Mouse (Mus musculus): ENCODE measurements around the gene Cacna2d4. TPM values are rescaled to one million over a fixed set of nuclear protein-coding genes. Genes with fewer than 3 reads are reported as not detected.
"Not testable (repeated sequence)": the region's sequence is repeated elsewhere in the genome, so short reads cannot be mapped to it uniquely, and the experiment has no call there.

Gene Cacna2d4
- polyA plus RNA-seq, 1 experiment from 2014 or later, result not detected

DNA sequence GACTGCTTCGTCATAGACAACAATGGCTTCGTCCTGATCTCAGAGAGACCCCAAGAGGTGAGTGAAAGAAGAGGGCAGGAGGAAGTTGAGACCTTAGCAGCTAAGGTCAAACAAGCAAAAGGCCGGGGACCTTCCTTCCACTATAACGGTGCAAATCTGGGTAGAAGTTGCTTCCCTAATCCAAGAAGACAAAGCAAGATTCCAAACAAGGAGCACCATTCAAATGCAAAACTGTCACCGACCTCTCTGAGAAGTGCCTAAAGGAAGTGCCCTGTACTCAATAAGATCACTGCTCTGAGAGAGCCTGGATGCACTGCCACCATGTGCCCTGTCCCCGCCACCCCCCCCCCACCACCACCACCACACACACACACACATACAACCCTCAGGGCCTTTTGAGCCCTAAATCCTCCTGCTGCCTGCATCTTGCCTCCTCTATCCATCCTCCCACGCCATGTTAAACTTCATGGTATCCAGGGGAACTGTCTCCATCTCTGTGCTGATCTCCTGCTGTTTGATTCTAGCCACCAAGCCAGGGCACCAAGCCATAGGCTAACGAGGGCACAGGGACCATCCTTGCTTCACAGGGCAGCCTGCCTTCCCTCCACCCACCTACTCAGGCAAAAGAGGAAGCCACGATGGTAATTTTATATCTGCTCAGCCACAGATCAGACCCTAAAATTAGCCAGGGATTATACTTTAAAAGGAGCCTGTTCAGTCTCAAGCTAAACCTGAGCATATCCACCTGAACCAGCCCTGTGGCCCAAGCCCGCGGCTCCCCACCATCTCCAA is 102.0 kb downstream of the Cacna2d4 start:
- Histone ChIP-seq H3K27me3 (ENCODE audit: poor library complexity, severe bottlenecking) (peaks cover 22% of the 10 kb centered on the region), H3K27ac (0 out of 2 replicates have a peak overlapping the region, but pooled peaks have one; percentile 25), H3K9me3 (no peaks in the 10 kb centered on the region), H3K4me1 (peaks cover 34% of the 10 kb centered on the region), H3K36me3 (replicated peaks) (no peaks in the 10 kb centered on the region), H3K4me3 (no peak overlapping the region)
- DNase-seq (ENCODE audit: extremely low spot score, low spot score), result no peak
- 23% methylated on average over 11 of the region's 11 CpGs for WGBS

DNA sequence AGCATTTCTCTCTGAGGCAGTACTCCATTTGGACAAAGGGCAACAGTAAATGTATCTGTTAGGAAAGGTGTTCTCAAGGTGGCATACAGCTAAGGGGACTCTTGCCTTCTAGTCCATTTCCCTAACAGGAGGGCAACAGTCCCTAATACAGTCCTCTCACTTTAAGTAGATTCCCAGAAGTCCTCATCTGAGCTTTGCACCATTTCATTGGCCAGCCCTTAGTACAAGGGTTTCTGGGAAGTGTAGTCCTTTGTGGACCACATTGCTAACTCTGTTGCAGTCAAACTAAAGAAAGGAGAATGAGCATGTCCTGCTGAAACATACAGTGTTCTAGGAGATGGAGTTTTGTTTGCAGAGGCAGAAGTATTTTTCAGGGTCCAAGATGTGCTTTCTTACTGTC is 105.1 kb downstream of the Cacna2d4 start:
- H3K4me1 ChIP-seq, result peaks cover 21% of the 10 kb centered on the region
- H3K27me3 ChIP-seq (ENCODE audit: poor library complexity, severe bottlenecking), result 0 out of 2 replicates have a peak, but pooled peaks cover 1% of the 10 kb centered on the region
- no peaks in the 10 kb centered on the region for H3K9me3 ChIP-seq
- H3K27ac ChIP-seq, result no peak overlapping the region
- no peak overlapping the region for H3K4me3 ChIP-seq
- no peaks in the 10 kb centered on the region for H3K36me3 ChIP-seq (replicated peaks)
- DNase-seq (ENCODE audit: extremely low spot score, low spot score), result no peak

DNA sequence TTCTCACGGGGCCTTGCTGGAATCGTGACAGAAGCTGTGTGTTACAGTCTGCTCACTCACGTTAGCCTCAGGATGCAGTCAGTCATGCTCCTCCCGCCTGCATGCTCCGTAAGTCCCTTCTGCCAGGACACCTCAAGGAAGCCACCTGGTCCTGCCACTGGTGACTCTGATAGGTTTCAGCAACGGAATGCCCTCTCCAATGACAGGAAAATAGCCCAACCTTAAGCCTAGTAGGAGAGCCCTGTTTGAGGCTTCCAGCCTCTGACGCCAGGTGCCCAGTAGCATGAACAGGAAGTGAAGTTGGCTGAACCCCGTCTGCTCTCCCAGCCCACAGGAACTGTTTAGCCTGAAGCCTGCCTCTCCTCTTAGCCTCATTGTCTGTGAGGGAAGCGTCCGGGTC is 109.9 kb downstream of the Cacna2d4 start:
- H3K4me3 ChIP-seq, result no peak overlapping the region
- H3K27me3 ChIP-seq (ENCODE audit: poor library complexity, severe bottlenecking), result no peaks in the 10 kb centered on the region
- H3K27ac ChIP-seq, result 0 out of 2 replicates have a peak overlapping the region, but pooled peaks have one; percentile 9
- H3K36me3 ChIP-seq (replicated peaks), result no peaks in the 10 kb centered on the region
- DNase-seq (ENCODE audit: extremely low spot score, low spot score), result no peak
- H3K4me1 ChIP-seq, result 0 out of 2 replicates have a peak, but pooled peaks cover 10% of the 10 kb centered on the region
- H3K9me3 ChIP-seq, result no peaks in the 10 kb centered on the region
- WGBS, result 76% methylated on average over 10 of the region's 10 CpGs

DNA sequence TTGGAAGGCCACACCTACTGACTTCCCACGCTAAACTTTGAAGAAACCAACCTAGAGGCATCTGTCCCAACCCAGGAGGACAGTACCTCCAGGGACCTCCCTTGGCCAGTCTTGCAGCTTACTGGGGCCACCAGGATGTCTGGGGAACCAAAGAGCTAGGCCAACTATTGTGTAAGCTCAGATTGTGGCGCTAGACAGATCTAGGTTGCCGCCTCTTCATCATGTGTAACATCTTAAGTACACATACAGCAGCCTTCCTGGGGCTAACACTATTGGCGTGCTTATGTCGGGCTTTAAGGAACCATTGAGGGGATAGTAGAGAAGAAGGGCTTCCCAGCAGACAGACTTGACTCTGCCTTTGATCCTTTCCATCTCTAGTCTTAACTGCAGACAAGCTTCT is 111.5 kb downstream of the Cacna2d4 start:
- no peaks in the 10 kb centered on the region for H3K9me3 ChIP-seq
- H3K4me3 ChIP-seq, result no peak overlapping the region
- 0 out of 2 replicates have a peak overlapping the region, but pooled peaks have one; percentile 0 for H3K27ac ChIP-seq
- H3K27me3 ChIP-seq (ENCODE audit: poor library complexity, severe bottlenecking), result no peaks in the 10 kb centered on the region
- WGBS, result 76% methylated on average over 5 of the region's 5 CpGs
- H3K4me1 ChIP-seq, result 0 out of 2 replicates have a peak, but pooled peaks cover 10% of the 10 kb centered on the region
- DNase-seq (ENCODE audit: extremely low spot score, low spot score), result no peak
- H3K36me3 ChIP-seq (replicated peaks), result peaks cover 6% of the 10 kb centered on the region

DNA sequence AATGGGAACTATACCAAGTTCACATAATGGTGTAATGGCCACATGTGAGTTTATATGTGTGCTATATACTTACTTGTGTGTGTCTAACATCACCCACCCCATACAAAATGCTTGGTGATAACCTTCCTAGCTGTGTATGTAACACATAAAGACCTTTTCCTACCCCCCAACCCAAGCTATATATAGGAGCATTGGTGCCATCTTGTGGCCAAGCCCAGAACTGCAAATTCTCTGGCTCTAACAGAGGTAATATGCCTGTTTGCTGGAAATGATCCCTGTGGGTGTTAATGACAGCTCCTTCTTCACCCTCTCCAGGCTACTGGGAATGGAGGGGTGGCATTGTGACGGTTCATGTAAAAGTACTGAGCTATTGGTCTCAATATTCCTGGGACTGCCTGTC is 111.9 kb downstream of the Cacna2d4 start:
- peaks cover 9% of the 10 kb centered on the region for H3K36me3 ChIP-seq (replicated peaks)
- peak; percentile 82 for DNase-seq (ENCODE audit: extremely low spot score, low spot score)
- H3K4me3 ChIP-seq, result no peak overlapping the region
- H3K27ac ChIP-seq, result no peak overlapping the region
- H3K4me1 ChIP-seq, result 0 out of 2 replicates have a peak, but pooled peaks cover 10% of the 10 kb centered on the region
- 3% methylated on average over 1 of the region's 1 CpGs for WGBS
- no peaks in the 10 kb centered on the region for H3K27me3 ChIP-seq (ENCODE audit: poor library complexity, severe bottlenecking)
- H3K9me3 ChIP-seq, result no peaks in the 10 kb centered on the region

DNA sequence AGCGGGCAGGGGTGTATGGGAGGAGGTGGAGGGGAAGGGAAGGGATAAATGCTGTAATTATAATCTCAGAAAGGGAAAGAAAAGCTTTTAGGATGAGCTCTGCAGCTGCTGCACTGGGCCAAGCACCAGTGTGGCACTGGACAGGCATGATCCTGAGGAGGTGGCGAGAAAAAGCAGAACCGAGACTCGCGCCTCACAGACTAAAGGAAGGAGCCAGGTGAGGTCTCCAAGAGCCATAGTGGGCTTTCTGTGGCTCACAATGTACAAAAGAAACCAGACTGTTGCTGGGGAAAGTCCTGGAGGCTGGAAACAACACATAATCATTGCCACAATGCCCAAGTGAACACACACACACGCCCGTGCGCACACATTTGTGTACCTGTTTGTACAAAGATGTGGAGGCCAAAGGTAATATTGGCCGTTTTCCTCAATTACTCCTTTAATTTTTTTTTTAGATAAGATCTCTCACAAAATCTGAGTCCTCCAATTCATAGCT is 114.4 kb downstream of the Cacna2d4 start:
- Histone ChIP-seq H3K9me3 (no peaks in the 10 kb centered on the region), H3K4me1 (0 out of 2 replicates have a peak, but pooled peaks cover 10% of the 10 kb centered on the region), H3K36me3 (replicated peaks) (peaks cover 34% of the 10 kb centered on the region), H3K4me3 (no peak overlapping the region), H3K27ac (no peak overlapping the region), H3K27me3 (ENCODE audit: poor library complexity, severe bottlenecking) (no peaks in the 10 kb centered on the region)
- no peak for DNase-seq (ENCODE audit: extremely low spot score, low spot score)
- 88% methylated on average over 9 of the region's 9 CpGs for WGBS

DNA sequence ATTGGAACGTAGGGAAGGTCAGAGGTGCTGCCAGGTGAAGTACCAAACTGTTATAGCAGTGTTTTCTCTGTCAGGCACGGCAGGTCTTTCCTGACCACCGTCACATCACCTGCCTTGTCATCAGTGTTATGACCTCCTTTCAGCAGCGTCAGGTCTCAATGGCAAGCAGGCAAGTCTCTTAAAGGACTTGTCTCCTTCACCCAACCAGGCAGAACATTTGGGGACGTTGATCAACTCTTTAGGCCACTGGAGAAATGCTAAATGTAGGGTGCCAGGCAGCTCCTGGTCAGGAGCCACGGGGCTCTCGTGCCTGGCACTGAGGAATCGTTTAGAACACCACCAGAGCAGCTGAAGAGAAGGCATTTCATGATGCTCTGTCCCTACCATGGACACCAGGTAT is 115.3 kb downstream of the Cacna2d4 start:
- 88% methylated on average over 8 of the region's 8 CpGs for WGBS
- peaks cover 43% of the 10 kb centered on the region for H3K36me3 ChIP-seq (replicated peaks)
- peak; percentile 13 for DNase-seq (ENCODE audit: extremely low spot score, low spot score)

DNA sequence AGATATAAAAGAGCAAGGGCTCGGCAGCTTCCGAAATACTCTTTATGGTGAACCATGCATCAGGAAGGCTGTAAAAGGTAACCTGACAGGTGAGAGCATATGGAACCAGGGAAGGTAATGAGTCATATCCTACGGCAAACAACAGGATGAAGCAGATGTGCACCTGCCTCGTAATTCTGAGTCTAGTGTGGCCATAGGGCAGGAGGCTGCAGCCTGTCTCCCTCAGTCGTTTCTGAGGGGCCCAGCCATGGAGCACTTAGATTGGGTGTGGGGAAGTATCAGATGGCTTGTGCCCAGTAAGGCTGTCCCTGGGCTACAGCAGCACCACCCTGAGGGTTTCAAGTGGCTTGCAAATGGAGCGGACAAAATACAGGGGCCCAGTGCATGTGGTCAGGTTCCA is 116.2 kb downstream of the Cacna2d4 start:
- H3K27me3 ChIP-seq (ENCODE audit: poor library complexity, severe bottlenecking), result no peaks in the 10 kb centered on the region
- H3K36me3 ChIP-seq (replicated peaks), result peaks cover 52% of the 10 kb centered on the region
- H3K4me3 ChIP-seq, result no peak overlapping the region
- 0 out of 2 replicates have a peak, but pooled peaks cover 7% of the 10 kb centered on the region for H3K4me1 ChIP-seq
- WGBS, result 90% methylated on average over 6 of the region's 6 CpGs
- DNase-seq (ENCODE audit: extremely low spot score, low spot score), result peak; percentile 12
- no peak overlapping the region for H3K27ac ChIP-seq
- no peaks in the 10 kb centered on the region for H3K9me3 ChIP-seq

More for the DNA sequence above, 115.3 kb downstream of the Cacna2d4 start:
- Histone ChIP-seq H3K9me3 (no peaks in the 10 kb centered on the region), H3K27ac (no peak overlapping the region), H3K27me3 (ENCODE audit: poor library complexity, severe bottlenecking) (no peaks in the 10 kb centered on the region), H3K4me1 (0 out of 2 replicates have a peak, but pooled peaks cover 7% of the 10 kb centered on the region), H3K4me3 (no peak overlapping the region)

DNA sequence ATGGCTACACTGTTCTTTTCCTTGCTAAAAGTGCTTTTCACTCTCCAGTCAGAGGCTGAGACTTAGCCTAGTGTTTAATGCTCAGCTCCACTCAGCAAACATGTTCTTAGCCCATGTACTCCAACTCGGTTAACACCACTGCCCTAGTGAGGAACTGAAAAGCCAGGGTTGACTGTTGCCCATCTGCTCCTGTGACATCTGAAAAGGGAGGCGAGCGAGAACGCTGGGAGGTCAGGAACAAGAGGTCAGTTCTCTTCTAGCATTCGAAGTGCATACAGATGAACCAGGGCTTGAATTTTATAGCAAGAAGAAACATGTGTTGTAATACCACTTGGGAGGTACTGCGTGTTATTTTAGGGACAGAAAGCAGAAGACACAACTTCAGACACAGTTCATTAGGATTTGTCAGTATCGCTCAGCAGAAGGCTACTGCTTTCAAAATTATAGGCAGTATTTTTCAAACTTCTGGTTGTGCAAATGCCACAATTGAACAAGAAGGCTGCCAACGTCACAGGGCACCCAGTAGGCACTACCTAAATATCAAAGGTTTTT is 121.8 kb downstream of the Cacna2d4 start:
- H3K36me3 ChIP-seq (replicated peaks), result peaks cover 100% of the 10 kb centered on the region

DNA sequence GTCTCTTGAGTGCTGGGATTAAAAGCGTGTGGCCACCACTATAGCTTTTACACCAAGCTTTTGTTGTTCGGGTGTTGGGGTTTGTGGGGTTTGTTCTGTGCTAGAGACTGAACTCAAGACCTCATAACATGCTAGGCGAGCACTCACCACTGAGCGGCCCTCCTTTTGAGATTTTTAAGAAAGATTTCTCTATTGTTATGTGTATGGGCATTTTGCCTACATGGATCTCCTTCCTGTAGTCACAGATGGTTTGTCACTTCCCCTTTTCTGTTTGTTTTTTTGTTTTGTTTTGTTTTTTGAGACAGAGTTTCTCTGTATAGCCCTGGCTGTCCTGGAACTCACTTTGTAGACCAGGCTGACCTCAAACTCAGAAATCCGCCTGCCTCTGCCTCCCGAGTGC is 123.9 kb downstream of the Cacna2d4 start:
- peaks cover 98% of the 10 kb centered on the region for H3K36me3 ChIP-seq (replicated peaks)
- not testable (repeated sequence) for H3K4me3 ChIP-seq; DNase-seq (ENCODE audit: extremely low spot score, low spot score); H3K9me3 ChIP-seq; H3K4me1 ChIP-seq; H3K27ac ChIP-seq; H3K27me3 ChIP-seq (ENCODE audit: poor library complexity, severe bottlenecking)
- 90% methylated on average over 6 of the region's 6 CpGs for WGBS

More for the DNA sequence above, 121.8 kb downstream of the Cacna2d4 start:
- no peak for DNase-seq (ENCODE audit: extremely low spot score, low spot score)
- no peak overlapping the region for H3K4me3 ChIP-seq
- H3K4me1 ChIP-seq, result no peaks in the 10 kb centered on the region
- WGBS, result 92% methylated on average over 8 of the region's 8 CpGs
- H3K27me3 ChIP-seq (ENCODE audit: poor library complexity, severe bottlenecking), result no peaks in the 10 kb centered on the region
- H3K27ac ChIP-seq, result no peak overlapping the region
- H3K9me3 ChIP-seq, result no peaks in the 10 kb centered on the region

DNA sequence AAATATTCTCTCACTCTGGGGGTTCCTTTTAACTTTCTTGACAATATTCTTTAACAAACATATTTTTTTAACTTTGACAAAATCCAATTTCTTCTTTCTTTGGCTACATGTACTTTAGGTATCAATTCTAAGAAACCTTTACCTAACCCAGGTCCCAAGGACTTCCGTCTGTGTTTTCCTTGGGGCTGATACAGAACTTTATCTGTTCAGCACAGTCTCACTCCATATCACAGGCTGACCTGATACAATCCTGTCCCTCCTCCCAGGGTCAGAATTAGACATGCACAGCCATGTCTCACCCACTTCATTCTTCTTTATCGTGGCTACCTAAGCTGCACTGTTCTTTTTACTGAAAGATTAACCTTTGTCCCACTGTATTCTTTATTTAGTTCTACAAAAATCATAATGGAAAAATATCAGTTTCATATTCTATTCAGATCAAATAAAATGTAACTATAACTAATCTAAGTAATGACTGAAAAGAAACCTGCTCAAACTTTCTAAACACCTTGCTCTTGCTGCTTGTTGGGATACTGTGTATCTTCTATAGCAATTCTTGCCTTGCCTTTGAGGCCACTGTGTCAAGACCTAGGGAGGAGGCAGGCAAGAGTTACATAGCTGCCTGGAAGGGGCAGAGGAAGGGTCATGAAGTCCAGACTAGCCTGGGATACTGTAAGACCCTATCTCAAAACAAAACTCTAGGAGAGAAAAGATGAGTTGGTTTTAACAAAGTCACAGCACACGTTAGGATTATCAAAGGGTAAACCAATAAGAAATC is 124.8 kb downstream of the Cacna2d4 start:
- Histone ChIP-seq H3K27me3 (ENCODE audit: poor library complexity, severe bottlenecking) (no peaks in the 10 kb centered on the region), H3K27ac (no peak overlapping the region), H3K9me3 (no peaks in the 10 kb centered on the region), H3K4me1 (no peaks in the 10 kb centered on the region), H3K36me3 (replicated peaks) (peaks cover 98% of the 10 kb centered on the region), H3K4me3 (no peak overlapping the region)
- no peak for DNase-seq (ENCODE audit: extremely low spot score, low spot score)
- WGBS, result 90% methylated on average over 3 of the region's 3 CpGs

DNA sequence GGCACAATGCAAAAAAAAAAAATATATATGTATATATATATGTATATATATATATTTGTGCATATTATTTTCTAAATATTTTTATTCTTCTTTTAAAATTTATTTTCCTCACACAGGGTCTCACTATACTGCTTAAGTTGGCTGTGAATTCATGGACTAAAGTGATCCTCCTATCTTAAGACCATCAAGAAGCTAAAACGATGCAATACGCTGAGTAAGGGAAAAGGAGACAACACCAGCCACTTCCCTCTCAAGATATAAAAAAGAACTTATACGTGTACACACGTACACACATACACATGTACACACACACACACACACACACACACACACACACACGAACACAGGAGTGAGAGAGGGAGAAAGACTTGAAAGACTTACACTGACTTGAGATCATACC is 127.3 kb downstream of the Cacna2d4 start:
- H3K4me1 ChIP-seq, result no peaks in the 10 kb centered on the region
- no peak for DNase-seq (ENCODE audit: extremely low spot score, low spot score)
- no peak overlapping the region for H3K27ac ChIP-seq
- no peak overlapping the region for H3K4me3 ChIP-seq
- H3K36me3 ChIP-seq (replicated peaks), result peaks cover 96% of the 10 kb centered on the region
- no peaks in the 10 kb centered on the region for H3K9me3 ChIP-seq
- no peaks in the 10 kb centered on the region for H3K27me3 ChIP-seq (ENCODE audit: poor library complexity, severe bottlenecking)
- 94% methylated on average over 5 of the region's 5 CpGs for WGBS
